Mouse (Mus musculus) heart, adult 9 months (tissue): ENCODE results near the gene Lhx1.

Experiments
- DNase-seq, 2 experiments: peaks; one replicate each; pipeline ENCODE4 v3.0.0; 2022; ENCODE audit warnings: low spot score in 2 of 2

Gene Lhx1

DNA sequence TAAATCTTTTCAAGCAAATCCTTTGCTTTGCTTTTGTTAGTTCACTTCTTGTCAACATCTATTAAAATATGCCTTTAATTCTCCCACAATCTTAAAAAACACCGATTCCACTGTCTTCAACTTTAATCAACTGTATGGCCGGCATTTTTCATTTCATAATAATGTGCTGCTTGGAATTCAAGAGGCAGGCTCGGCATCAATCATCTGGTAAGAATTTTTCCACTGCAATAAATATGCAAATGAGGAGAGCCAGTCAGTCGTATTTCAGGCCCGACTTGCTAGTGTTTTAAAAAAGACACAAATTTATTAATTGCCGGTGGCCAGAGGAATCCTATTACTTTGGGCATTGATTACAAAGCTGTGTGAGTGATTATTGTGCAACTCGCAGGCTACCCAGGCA, 43.7 kb downstream of the Lhx1 start:
- no peak for DNase-seq

DNA sequence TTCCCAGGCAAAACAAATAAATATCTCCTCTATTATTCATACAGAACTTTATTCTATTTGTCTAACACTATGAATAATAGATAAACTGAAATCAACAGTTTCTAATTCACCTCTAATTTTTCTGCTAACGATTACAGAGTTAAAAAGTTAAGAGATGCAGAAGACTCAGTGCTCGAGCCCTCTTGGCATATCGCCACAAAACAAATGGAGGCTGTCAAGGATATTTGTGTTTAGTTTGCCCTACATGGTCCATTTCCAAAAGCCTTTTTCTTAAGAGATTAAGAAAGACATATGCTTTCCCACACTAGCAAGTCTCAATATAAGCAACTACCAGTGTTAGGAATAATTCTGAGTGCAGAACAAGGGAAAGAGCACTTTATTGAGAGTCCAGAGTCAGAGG, 44.9 kb downstream of the Lhx1 start:
- DNase-seq = no peak

DNA sequence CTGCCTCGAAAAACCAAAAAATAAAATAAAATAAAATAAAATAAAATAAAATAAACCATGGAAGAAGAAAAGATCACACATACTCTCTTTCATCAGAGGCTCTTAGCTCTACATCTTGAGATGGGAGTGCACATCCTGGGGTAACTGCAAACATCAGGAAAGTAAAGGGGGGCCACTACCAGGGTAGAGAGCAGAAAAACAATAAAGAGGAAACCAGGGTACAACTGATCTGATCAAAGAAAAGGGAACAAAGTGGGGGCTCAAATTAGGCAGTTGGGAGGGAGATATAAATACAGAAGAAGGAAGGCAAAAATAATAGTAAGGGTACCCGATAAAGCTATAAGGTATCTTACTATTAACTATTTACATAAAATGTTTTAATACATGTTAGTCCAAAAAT, 48.7 kb downstream of the Lhx1 start:
- DNase-seq = no peak

DNA sequence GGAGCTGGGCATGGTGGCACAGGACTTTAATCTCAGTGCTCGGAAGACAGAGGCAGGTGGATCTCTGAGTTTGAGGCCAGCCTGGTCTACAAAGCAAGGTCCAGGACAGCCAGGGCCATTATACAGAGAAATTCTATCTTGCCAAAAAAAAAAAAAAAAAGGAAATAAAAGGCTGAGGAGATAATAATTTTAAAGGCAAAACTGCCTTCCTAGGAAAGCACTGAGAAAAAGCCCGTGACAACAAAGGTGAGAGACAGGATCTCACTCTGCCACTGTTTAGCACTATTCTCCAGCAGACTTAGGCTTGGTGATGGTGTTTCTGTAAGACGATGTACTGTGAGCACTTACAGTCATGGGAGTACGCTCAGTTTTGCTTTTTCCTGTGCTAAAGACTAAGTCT, 49.3 kb downstream of the Lhx1 start:
- no peak for DNase-seq

DNA sequence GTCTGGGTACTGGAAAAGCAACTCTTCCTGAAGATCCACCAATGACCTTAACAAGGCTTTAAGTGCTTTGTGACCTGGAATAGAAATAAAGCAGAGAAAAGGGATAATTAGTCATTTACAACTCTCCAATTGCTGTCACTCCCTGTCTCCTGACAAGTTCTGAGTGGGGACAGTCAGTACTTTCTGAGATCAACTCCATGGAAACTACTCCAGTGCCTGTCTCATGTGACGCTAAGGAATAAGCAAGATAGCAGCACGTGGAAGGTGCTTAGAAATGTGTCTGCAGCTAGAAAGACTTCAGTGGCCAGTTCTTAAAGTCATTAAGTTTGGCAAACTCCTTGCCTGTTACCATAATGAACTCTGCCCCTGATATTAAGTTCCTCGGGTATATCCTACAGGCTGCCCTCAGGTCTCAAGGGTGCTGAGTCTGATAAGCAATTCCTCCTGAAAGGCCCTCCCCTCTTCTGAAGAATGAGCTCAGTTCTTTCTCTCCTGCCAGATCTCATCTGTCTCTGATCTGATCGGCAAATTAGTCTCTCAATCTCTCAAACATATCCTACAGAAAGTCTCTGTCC, 52.2 kb downstream of the Lhx1 start:
- DNase-seq = no peak
